Mouse (Mus musculus) bone marrow, adult 2 months (tissue): ENCODE results near the gene Casp2. TPM values are rescaled to one million over a fixed set of nuclear protein-coding genes. Genes with fewer than 3 reads are reported as not detected.

Experiments
- H3K27ac ChIP-seq: fragments of 200-500 bp; 2 replicates; pipeline ENCODE4 v1.5.1; 2012; ENCODE audit warnings: low read depth, mild to moderate bottlenecking, control low read depth, inconsistent platforms, low read length; ENCODE audit not compliant: control insufficient read depth, poor library complexity, insufficient read depth
- H3K4me1 ChIP-seq: fragments of 200-500 bp; 2 replicates; pipeline ENCODE4 v1.6.1; 2011; ENCODE audit warnings: low read length; ENCODE audit not compliant: control insufficient read depth, insufficient read depth
- H3K4me3 ChIP-seq: fragments of 200-500 bp; replicated peaks from 2 replicates; pipeline ENCODE3; 2011; ENCODE audit warnings: mild to moderate bottlenecking, low read depth, low read length, control low read depth; ENCODE audit not compliant: control insufficient read depth
- CTCF ChIP-seq: fragments of 200-500 bp; IDR thresholded peaks from 2 replicates; pipeline ENCODE4 v1.5.1; 2011; ENCODE audit warnings: low read length, control low read depth; ENCODE audit not compliant: control insufficient read depth, insufficient read depth
- POLR2A ChIP-seq: fragments of 200-500 bp; IDR thresholded peaks from 2 replicates; pipeline ENCODE4 v1.6.1; 2011; ENCODE audit warnings: low read depth, mild to moderate bottlenecking, control low read depth, low read length, borderline replicate concordance; ENCODE audit not compliant: control insufficient read depth
- WGBS: fragments of 180-500 bp; shearing (Covaris S2); methylation state at CpG from one replicate; pipeline ENCODE4 v1.1.7; 2018; 5-methylcytosine and 5-hydroxymethylcytosine counted together
- polyA plus RNA-seq: library from polyadenylated mRNA; stranded (reverse); fragments of >200 nt; gene quantifications from 2 replicates; pipeline ENCODE4 v1.2.4, GENCODE M21; 2011; ENCODE audit warnings: low replicate concordance; ENCODE audit not compliant: missing spikeins, insufficient read depth, insufficient read length

Casp2 gene
- polyA plus RNA-seq, 1 experiment, result 20.9 TPM

DNA sequence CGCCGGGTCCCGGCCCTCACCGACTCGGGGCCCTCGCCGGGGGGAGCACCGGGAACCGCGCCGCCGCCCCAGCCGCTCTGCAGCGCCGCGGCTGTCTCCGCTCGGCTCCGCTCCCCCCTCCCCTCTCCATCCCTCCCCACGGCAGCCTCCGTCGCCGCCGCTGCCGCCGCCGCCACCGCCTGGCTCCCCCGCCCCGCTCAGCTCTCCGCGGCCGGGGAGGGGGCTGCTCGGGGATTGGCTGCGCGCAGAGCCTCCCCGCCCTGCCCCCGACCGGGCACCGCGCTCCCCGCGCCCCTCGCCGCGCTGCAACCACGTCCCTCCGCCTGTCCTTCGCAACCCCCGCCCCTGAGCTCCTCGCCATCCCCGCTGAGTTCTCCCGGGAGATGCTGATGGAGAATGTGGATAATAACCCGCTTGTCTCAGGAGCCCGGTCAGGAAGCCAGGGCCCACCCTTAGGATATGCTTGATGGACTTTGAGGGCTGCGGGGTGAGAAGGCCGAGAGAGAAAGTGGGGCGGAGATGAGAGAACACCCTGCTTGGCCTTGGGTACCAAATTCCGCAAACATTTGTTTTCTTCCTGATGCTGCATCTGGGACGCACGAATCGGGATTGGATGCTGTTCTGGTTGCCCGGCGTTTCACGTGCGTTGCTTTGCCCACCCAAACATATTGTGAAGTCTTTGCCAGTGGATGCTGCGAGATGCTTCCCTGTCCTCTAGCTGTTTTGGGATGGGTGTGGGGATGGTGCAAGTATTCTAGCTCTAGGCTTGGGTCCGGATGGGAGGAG, 59.9 kb downstream of the Casp2 start, which contains the start of gene Fam131b:
TSS of gene Fam131b (minus strand) at position 162 of the 786 bp plus-strand sequence.
- Histone ChIP-seq H3K4me3 (peak within 1 kb of the TSS; percentile 21), H3K4me1 (no peaks in the 10 kb centered on the region), H3K27ac (no peak within 1 kb of the TSS)
- WGBS, result 2% methylated on average over 48 of the region's 68 CpGs
- TF ChIP-seq POLR2A (no peak), CTCF (no peak)

DNA sequence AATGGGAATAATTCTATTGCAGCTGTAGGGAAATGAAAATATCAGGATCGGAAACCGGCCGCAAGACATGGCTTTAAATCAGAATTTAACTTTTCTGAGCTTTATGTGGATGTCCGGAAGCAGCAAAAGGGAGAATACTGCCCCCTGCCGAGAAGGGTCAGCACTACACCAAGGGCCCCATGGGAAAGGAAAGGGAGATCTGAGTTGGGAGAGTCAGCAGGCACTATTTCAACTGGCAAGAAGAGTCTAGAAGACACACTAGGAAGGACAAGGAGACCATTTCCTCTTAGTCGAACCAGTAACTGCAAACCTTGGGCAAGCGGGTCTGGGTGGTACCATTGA, 60.5 kb downstream of the Casp2 start:
- TF ChIP-seq POLR2A (no peak), CTCF (peak; percentile 74)
- Histone ChIP-seq H3K27ac (no peak overlapping the region), H3K4me1 (no peaks in the 10 kb centered on the region), H3K4me3 (peak overlapping the region; percentile 21)
- WGBS, result 8% methylated on average over 7 of the region's 7 CpGs

DNA sequence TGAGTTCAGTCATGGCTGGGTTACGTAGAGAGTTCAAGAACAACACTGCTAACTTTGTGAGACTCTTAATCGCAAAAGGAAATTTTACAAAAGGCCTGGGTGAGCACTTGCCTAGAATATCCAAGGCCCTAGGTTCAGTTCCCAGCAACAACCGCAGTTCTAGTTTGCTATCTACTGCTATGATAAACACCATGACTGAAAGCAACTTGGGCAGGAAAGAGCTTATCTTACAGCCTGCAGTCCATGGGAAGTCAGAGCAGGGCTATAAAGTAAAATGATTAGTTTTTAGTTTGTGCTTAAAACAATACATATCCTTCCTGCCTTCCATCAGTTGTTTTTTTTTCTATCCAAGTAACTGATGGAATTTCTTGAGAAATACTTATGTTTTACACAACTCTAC, 61.7 kb downstream of the Casp2 start:
- Histone ChIP-seq H3K4me3 (no peak overlapping the region), H3K4me1 (no peaks in the 10 kb centered on the region), H3K27ac (no peak overlapping the region)
- 79% methylated on average over 3 of the region's 3 CpGs for WGBS
- no peak for TF ChIP-seq POLR2A
- TF ChIP-seq CTCF, result no peak

DNA sequence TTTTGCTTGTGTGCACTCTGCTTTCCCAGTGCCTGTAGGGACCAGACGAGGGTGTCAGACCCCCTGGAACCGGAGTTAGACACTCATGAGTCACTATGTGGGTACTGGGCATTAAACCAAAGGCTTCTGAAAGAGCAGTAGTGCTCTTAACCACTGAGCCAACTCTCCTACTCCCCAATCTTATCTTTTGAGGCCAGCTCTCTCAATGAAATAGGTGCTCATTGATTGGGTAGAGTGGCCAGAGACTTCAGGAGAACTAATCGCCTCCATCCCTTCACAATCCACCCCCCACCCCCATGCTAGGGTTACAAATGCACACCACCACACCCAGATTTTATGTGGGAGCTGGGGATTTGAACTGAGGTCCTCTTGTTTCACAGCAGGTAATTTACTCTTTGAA, 64.0 kb downstream of the Casp2 start:
- 67% methylated on average over 3 of the region's 3 CpGs for WGBS
- H3K27ac ChIP-seq, result no peak overlapping the region
- TF ChIP-seq POLR2A (no peak), CTCF (no peak)

DNA sequence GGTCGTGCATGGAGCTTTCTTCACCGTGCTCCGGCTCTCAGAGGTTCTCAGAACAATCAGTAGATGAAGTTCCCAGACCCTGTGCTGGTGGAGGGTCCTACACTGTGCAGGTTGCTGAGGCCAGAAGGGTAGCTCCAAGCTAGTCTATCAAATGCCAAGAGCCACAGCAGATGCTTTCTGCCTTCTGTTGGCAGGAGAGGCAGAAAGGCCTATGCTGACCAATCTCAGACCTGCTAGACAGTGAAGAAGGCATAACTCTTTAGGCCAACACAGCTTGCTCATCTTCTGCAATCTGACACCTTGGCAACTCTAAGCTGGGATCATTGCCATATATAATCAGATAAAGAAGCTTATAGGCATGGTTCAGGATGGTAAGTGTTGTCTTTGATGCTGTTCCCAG, 65.4 kb downstream of the Casp2 start:
- H3K4me3 ChIP-seq, result no peak overlapping the region
- 79% methylated on average over 3 of the region's 3 CpGs for WGBS
- H3K4me1 ChIP-seq, result no peaks in the 10 kb centered on the region
- TF ChIP-seq CTCF, result no peak
- no peak for TF ChIP-seq POLR2A
- H3K27ac ChIP-seq, result no peak overlapping the region

More for the DNA sequence above, 64.0 kb downstream of the Casp2 start:
- H3K4me3 ChIP-seq, result no peak overlapping the region
- no peaks in the 10 kb centered on the region for H3K4me1 ChIP-seq

DNA sequence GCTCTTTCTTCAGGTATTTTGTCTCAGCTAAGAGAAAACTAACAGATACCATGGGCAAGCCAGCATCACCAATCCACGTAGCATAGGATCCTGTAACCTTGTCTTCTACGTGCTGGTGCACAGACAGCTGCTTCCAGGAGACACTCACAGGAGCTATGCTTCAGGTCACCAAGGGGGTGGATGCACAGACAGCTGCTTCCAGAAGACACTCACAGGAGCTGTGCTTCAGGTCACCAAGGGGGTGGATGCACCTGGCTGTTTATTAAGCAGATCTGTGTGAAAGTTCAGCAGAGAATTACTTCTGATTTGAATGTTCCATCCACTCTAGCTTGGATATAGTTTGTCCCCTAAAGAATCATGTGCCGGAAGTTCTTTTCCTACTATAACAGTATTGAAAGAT, 66.2 kb downstream of the Casp2 start:
- TF ChIP-seq POLR2A, result no peak
- TF ChIP-seq CTCF, result no peak
- no peak overlapping the region for H3K4me3 ChIP-seq
- H3K27ac ChIP-seq, result no peak overlapping the region
- 82% methylated on average over 3 of the region's 3 CpGs for WGBS
- H3K4me1 ChIP-seq, result no peaks in the 10 kb centered on the region

Other genes starting within 250 kb of the Casp2 start
- not detected in 2 replicates for gene Sva, start 226.6 kb upstream of the Casp2 start, polyA plus RNA-seq
- not detected in 2 replicates for gene Tas2r139, start 124.0 kb upstream of the Casp2 start, polyA plus RNA-seq
- not detected in 2 replicates for gene Tas2r144, start 49.7 kb upstream of the Casp2 start, polyA plus RNA-seq
- gene Gstk1, start 19.1 kb upstream of the Casp2 start, polyA plus RNA-seq, result 1.3 and 8.3 TPM in 2 replicates
- not detected in 2 replicates for gene Tmem139, start 3.0 kb upstream of the Casp2 start, polyA plus RNA-seq
- 2.1 and 4.2 TPM in 2 replicates for gene Clcn1, start 21.7 kb downstream of the Casp2 start, polyA plus RNA-seq
- gene Fam131b, start 59.7 kb downstream of the Casp2 start, polyA plus RNA-seq, result 0.85 TPM in 1 of 2 replicates, not detected in the other
- gene Zyx, start 84.6 kb downstream of the Casp2 start, polyA plus RNA-seq, result 90.3 and 169 TPM in 2 replicates
- gene Epha1, start 108.3 kb downstream of the Casp2 start, polyA plus RNA-seq, result not detected in 2 replicates
- not detected in 2 replicates for gene Tas2r143, start 135.3 kb downstream of the Casp2 start, polyA plus RNA-seq
- not detected in 2 replicates for gene Tas2r135, start 140.4 kb downstream of the Casp2 start, polyA plus RNA-seq
- gene Tas2r126, start 169.6 kb downstream of the Casp2 start, polyA plus RNA-seq, result not detected in 2 replicates
- not detected in 2 replicates for gene Olfr458, start 200.2 kb downstream of the Casp2 start, polyA plus RNA-seq
- gene Olfr457, start 211.3 kb downstream of the Casp2 start, polyA plus RNA-seq, result not detected in 2 replicates
- gene Olfr456, start 222.2 kb downstream of the Casp2 start, polyA plus RNA-seq, result not detected in 2 replicates